Mouse (Mus musculus): Measurements from ENCODE around the gene Aff4.
A peak's percentile ranks its signal among the peaks of the same experiment; 100 is the strongest.

Aff4 gene

GRCm38 (mm10) chr11:53458996-53459395, 108.4 kb downstream of the Aff4 start:
- no peak for DNase-seq (ENCODE audit: low spot score)

GRCm38 (mm10) chr11:53460192-53460591, 109.6 kb downstream of the Aff4 start:
- DNase-seq (ENCODE audit: low spot score): peak; percentile 50

GRCm38 (mm10) chr11:53461727-53462126, 111.1 kb downstream of the Aff4 start:
- peak; percentile 59 for DNase-seq (ENCODE audit: low spot score)

GRCm38 (mm10) chr11:53463551-53464424, 113.2 kb downstream of the Aff4 start:
- no peak for DNase-seq (ENCODE audit: low spot score)

- DNase-seq (ENCODE audit: low spot score): no peak
These were observed 115.8 kb downstream of the Aff4 start for GRCm38 (mm10) chr11:53466231-53466971.

GRCm38 (mm10) chr11:53469294-53469967, 118.8 kb downstream of the Aff4 start:
- DNase-seq (ENCODE audit: low spot score): peak; percentile 22

- DNase-seq (ENCODE audit: low spot score): peak; percentile 97
These were observed 119.5 kb downstream of the Aff4 start, which contains the start of gene Gm9837 for GRCm38 (mm10) chr11:53469968-53470695. Gene Gm9837, minus strand, starts transcription at chr11:53470479.
